In the genomic region with DNA sequence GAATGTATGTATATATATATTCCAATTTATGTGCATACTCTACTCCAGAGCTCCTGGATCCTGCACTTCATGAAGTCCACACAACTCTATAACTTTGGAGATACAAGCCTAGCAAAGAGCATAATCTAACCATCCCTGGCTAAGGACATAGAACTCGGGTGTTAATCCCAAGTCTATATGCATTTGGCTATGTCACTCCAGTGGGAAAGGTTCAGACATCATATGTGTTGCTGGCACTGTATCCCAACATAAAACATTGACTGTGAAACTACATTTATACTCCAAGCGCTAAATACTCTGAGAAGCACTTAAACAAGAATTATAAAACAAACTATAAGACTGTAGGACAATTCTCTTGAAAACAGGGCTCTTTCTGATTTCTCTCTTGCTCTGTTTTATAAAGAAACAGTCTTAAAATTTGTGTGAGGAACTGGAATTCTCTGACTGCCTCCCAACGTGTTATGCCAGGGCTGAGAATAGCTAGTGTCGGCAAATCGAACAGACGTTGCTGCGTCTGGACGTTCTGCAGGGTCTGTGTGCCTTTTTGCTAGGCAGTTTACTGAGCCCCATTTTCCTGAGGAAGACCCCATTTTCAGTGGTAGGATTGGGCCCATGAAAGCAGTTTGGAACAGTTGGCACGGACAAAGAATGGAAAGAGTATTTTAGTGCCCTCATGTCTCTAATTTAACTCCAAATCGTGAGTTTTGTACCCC, we compare ENCODE assay signal across 17 mouse cellular contexts.
A peak's percentile ranks its signal among the peaks of the same experiment; 100 is the strongest.
DNase-seq lines count a peak whose midpoint lies in the region; TF ChIP-seq lines count a peak whose summit lies in the region.
"Had no signal": no experiment of that assay in that cellular context is flagged by ENCODE, and none has a peak within 500 bp of the region (broad histone marks: within the 10 kb centered on the region; RNA-seq: fewer than 3 reads in every experiment).

No protein-coding gene starts in this region.

- no peak overlapping the region for H3K4me3 ChIP-seq in thymus, adult 2 months (ENCODE audit: control insufficient read depth, insufficient read depth, low read length)
- H3K4me3 ChIP-seq: heart, adult 2 months; midbrain, embryonic 12.5 days had no signal

- no peak overlapping the region for H3K27ac ChIP-seq in thymus, adult 2 months (ENCODE audit: control insufficient read depth, insufficient read depth, low read length)
- H3K27ac ChIP-seq: heart, adult 2 months; kidney, postnatal 0 days; midbrain, embryonic 12.5 days; stomach, postnatal 0 days had no signal

- H3K36me3 ChIP-seq in thymus, adult 2 months (ENCODE audit: control insufficient read depth, insufficient read depth, low read length) = no peaks in the 10 kb centered on the region
- H3K36me3 ChIP-seq: midbrain, embryonic 12.5 days had no signal

- DNase-seq in layer of hippocampus, adult 11-12 months (ENCODE audit: low spot score) = peak; percentile 15
- DNase-seq in layer of hippocampus, adult 9-10 months (ENCODE audit: low spot score) = no peak
- DNase-seq in right cerebral cortex, postnatal 4 days = peak; percentile 34
- DNase-seq in right cerebral cortex, postnatal 14 days = no peak
- peak; percentile 18 to 21 for DNase-seq in layer of hippocampus, postnatal 36 days
- no peak for DNase-seq in heart, postnatal 14 days
- no peak for DNase-seq in thymus, adult 2 months
- DNase-seq: cerebellum, adult 9-10 months; gastrocnemius, postnatal 25 days; heart, adult 2 months; heart, postnatal 4 days; kidney, adult 11 months; liver, postnatal 0 days; lung, postnatal 10 days had no signal

- WGBS in thymus, adult 2 months = 97% methylated on average over 10 of the region's 10 CpGs

- H3K4me1 ChIP-seq in thymus, adult 2 months (replicated peaks; ENCODE audit: control insufficient read depth, insufficient read depth, low read length) = no peaks in the 10 kb centered on the region
- H3K4me1 ChIP-seq: midbrain, embryonic 12.5 days had no signal

- intact Hi-C loops in heart, postnatal 14 days (cut with DNase I) = no loop called here

- H3K27me3 ChIP-seq in thymus, adult 2 months (ENCODE audit: control insufficient read depth, insufficient read depth, low read length) = no peaks in the 10 kb centered on the region
- H3K27me3 ChIP-seq: midbrain, embryonic 12.5 days had no signal

- TF ChIP-seq POLR2A in thymus, adult 2 months (IDR thresholded peaks at IDR 0.05; ENCODE audit: control insufficient read depth, extremely low read depth, insufficient read depth, low read length, poor library complexity) = no peak

- TF ChIP-seq CTCF in thymus, adult 2 months (IDR thresholded peaks at IDR 0.05; ENCODE audit: borderline replicate concordance, control insufficient read depth, extremely low read depth, insufficient read depth, low read length, poor library complexity) = no peak

Comparison
In these comparisons a context has a peak if more than half of its experiments do, and no peak if none do; other contexts are left out.
1. DNase-seq: peak in layer of hippocampus, adult 11-12 months (single experiment), right cerebral cortex, postnatal 4 days (single experiment) and layer of hippocampus, postnatal 36 days (2 of 2); none in layer of hippocampus, adult 9-10 months (single experiment), right cerebral cortex, postnatal 14 days (single experiment), heart, postnatal 14 days (0 of 2) and thymus, adult 2 months (single experiment).